Mouse (Mus musculus) R1 (cell line): ENCODE results near the gene Stk25.
A peak's percentile ranks its signal among the peaks of the same experiment; 100 is the strongest.

Experiments
- DNase-seq: peaks from one replicate; pipeline ENCODE4 v3.0.0-alpha.2; 2018; ENCODE audit warnings: low read depth, low spot score

Stk25 gene

DNA sequence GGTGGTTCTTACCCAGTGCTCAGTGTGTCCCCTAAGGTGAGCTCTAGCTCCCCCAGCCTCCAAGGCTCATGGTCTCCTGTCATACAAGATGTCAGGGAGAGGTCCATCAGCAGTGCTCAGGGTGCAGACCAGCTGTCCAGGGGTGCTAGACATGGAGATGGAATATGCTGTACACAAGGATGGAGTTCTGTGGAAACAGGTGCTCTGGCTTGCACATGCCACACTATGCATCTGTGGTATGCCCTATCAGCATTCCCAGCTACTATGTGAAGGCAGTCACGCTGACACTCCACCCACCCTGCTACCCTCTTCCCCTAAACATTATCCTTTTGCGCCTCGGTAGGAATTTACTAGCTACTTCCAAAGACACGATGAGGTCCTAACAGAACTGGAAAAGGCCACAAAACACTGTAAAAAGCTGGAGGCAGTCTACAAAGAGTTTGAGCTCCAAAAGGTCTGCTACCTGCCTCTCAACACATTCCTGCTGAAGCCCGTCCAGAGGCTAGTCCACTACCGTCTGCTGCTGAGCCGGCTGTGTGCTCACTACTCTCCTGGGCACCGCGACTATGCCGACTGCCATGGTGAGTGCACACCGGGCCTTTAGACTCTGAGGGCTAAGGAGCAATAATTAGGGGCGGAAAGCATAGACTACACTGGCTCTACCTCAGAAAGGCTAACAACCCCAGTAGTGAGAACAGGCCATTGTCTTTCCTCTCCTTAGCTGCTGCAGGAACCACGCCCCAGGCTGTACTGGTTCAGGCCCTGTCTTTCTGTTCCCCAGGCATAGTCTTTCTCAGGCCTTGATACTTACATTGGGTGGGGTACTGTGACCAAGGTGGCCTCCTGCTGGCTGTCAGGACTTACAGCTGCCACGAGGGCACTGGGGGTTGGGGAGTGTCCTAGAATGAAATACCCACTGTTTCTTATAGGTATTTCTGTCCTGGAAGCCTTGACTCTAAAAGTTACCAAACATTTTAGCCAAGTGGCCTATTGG is 51.1 kb downstream of the Stk25 start:
- DNase-seq, result peak; percentile 72

DNA sequence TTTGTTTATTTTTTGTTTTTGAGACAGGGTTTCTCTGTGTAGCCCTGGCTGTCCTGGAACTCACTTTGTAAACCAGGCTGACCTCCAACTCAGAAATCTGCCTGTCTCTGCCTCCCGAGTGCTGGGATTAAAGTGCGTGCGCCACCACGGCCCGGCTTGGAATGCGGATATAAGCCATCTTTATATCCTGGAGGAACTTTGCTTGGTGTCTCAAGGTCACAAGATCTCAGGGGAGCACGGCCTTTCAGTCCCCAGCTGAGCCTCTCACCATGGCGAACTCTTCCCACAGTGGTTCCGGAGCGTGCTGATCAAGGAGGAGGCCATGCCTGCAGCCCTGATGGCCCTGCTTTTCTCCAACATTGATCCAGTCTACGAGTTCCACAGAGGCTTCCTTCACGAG is 54.5 kb downstream of the Stk25 start:
- peak; percentile 73 for DNase-seq

DNA sequence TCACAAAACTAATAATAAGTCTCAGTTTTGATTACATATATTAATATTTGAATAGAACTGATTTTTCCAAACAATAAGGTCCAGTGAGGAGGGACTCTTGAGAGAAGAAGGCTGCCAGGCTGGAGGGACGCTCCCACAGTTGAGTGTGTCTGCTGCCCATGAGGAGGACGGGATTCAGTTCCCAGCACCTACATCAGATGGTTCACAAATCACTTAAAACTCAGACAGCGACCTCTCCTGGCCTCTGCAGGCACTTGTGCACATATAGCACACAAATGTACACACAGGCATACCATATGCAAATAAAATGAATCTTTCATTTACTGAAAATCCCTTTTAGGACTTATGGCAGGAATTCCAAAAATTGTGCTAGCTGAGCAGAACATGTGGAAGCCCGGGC is 55.5 kb downstream of the Stk25 start:
- peak; percentile 65 for DNase-seq

DNA sequence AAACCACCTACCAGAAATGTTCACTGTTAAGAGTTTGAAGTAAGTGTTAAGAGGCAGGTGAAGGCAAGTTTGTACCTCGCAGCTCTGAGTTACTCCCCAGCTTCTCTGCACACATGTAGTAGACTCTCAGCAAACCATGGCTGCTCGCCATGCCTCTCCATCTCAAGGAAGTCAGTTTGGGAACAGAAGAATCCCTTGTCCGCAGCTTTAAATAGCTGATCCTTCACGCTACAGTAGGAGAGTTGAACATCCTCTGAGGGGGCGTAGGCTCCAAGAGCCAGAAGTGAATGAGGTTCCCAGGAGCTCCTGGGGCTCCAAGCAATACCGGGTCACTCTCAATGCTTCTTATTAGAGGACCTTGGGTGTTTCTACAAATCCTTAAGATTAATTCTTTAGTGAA is 62.5 kb downstream of the Stk25 start:
- no peak for DNase-seq

DNA sequence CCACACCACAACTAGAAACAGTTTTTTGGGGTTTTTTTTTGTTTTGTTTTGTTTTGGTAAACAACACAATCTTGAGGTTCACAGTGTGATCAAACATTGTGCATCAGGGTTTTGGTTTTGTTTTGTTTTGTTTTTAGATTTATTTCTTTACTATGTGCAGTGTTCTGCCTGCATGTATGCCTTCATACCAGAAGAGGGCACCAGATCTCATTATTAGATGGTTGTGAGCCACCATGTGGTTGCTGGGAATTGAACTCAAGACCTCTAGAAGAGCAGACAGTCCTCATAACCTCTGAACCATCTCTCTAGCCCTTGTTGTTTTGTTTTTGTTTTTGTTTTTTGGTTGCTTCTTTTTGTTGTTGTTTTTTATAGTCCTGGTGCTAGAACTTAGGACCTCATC is 64.5 kb downstream of the Stk25 start:
- peak; percentile 34 for DNase-seq

DNA sequence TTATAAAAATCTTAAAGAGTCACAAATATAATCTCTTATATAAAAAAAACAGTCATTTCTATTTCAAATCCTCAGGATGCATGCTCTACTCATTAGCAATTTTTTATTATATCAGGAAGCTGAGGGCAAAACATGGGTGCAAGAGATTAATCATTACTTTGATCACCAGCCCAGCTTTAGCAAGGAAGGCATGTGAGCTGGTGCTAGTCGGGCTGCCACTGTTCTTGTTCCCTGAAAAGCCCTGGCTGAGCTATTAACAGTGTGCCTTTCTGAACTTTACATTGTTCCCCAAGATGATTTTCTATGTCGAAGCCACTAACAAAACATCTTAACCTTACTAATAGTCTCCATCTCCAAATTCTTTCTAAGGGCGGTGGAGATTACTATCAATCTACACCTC is 70.1 kb downstream of the Stk25 start:
- no peak for DNase-seq

DNA sequence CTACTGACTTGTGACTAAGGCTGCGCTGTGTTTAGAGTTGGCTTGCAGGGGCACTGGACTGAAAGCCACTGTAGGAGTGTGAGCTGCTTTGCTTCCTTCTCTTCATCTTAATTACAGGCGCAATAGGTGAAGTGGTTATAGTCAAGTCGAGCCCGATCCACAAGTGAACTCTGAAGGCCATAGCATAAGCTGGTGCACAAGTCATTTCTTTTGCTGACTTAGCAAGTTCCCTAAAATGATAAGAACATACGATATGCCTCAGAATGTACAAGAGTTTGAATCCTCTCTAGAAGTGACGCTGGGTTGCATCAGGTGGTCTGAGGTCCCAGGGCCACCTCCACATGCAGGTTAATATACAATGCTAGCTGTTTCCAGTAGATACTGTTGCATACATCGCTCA is 76.9 kb downstream of the Stk25 start:
- DNase-seq, result no peak

DNA sequence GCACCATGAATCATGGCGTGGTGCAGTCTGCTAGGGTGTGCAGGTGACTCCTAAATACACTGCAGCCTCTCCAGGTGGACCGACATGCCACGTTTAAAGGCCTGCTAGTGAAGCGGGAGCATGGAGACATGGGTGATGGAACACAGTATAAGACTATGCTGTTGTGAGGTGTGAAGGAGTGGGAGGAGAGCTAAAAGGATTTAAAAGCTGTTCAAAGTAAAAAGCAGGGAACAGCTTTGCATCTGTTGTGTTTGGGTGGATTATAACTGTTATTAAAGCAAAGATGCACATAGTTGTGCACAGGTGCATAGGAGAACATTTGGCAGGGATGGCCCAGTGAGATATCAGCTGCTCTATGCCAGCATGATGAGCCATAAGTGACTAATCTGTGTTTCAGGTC is 80.6 kb downstream of the Stk25 start:
- no peak for DNase-seq

DNA sequence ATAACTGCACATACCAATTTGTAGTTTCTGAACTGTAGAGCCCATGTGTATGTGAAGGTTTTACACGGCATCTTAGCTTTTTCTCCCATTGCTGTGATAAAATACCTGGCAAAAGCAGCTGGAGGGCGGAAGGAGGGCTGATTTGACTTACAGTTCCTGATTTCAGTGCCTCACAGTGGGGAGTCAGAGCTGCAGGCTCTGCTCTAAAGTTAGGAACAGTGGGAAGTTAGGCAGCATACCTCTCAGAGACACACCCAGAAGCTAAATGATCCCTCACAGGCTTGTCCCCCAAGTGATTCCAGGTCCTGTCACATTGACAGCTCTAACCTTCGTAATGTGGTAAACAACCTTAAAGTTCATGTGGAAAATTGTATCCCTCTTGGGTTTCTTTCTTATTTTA is 81.4 kb downstream of the Stk25 start:
- peak; percentile 89 for DNase-seq
